Mouse (Mus musculus) stomach, postnatal 0 days (tissue): ENCODE data around the gene Aqr. TPM values are rescaled to one million over a fixed set of nuclear protein-coding genes. Genes with fewer than 3 reads are reported as not detected.

Experiments used
- ATAC-seq: fragments of 200-750 bp; cut with Nextera tagmentation; 2 replicates; pipeline ENCODE4 v1.8.0; 2017; ENCODE audit not compliant: low FRiP score, low TSS enrichment
- DNase-seq: peaks from one replicate; pipeline ENCODE4 v3.0.0-alpha.2; 2016; ENCODE audit warnings: low spot score
- H3K27ac ChIP-seq: fragments of 300-500 bp; sonication (generic); replicated peaks from 2 replicates; pipeline ENCODE4 v1.5.1; 2014; ENCODE audit warnings: mild to moderate bottlenecking, control low read depth
- H3K27me3 ChIP-seq: fragments of 300-500 bp; sonication (generic); 2 replicates; pipeline ENCODE4 v1.6.1; 2014; ENCODE audit warnings: low read length; ENCODE audit not compliant: control insufficient read depth, insufficient read depth
- H3K36me3 ChIP-seq: fragments of 300-500 bp; sonication (generic); 2 replicates; pipeline ENCODE4 v1.6.1; 2014; ENCODE audit warnings: low read length, mixed read lengths; ENCODE audit not compliant: control insufficient read depth, insufficient read depth
- H3K4me1 ChIP-seq: fragments of 300-500 bp; sonication (generic); replicated peaks from 2 replicates; pipeline ENCODE4 v1.6.1; 2014; ENCODE audit warnings: antibody characterized with exemption; ENCODE audit not compliant: control insufficient read depth, insufficient read depth
- H3K4me2 ChIP-seq: fragments of 300-500 bp; sonication (generic); replicated peaks from 2 replicates; pipeline ENCODE4 v1.6.1; 2014; ENCODE audit warnings: low read depth, mild to moderate bottlenecking, control low read depth, moderate library complexity
- H3K4me3 ChIP-seq: fragments of 300-500 bp; sonication (generic); 2 replicates; pipeline ENCODE4 v1.5.1; 2014; ENCODE audit warnings: low read depth, low read length, control low read depth
- H3K9ac ChIP-seq: fragments of 300-500 bp; sonication (generic); 2 replicates; pipeline ENCODE4 v1.6.1; 2014; ENCODE audit warnings: mild to moderate bottlenecking, low read length, control low read depth, mixed read lengths
- H3K9me3 ChIP-seq: fragments of 300-500 bp; sonication (generic); 2 replicates; pipeline ENCODE4 v1.6.1; 2016; ENCODE audit warnings: low read length; ENCODE audit not compliant: control insufficient read depth
- CTCF ChIP-seq: IDR thresholded peaks from 2 replicates; pipeline ENCODE4 v1.5.1; 2016; ENCODE audit warnings: antibody characterized with exemption, low read depth, mild to moderate bottlenecking, moderate library complexity
- EP300 ChIP-seq: optimal IDR thresholded peaks from 2 replicates; pipeline ENCODE3; 2016; ENCODE audit warnings: antibody characterized with exemption
- WGBS: fragments of 180-500 bp; shearing (Covaris S2); extraction: QIAGEN DNeasy Blood & Tissue Kit; methylation state at CpG from one replicate; pipeline ENCODE4 v1.1.7; 2014; 5-methylcytosine and 5-hydroxymethylcytosine counted together
- microRNA-seq: library from miRNA; unstranded; fragments of <30 nt; microRNA quantifications from one replicate; pipeline ENCODE4, GENCODE M21; 2016
- polyA plus RNA-seq: library from polyadenylated mRNA; unstranded; fragments of >200 nt; fragmentation: Nextera tagmentation; extraction: Ambion mirVana; gene quantifications from 2 replicates; pipeline ENCODE4 v1.2.1, GENCODE M21; 2015

Gene Aqr
- polyA plus RNA-seq, 1 experiment from 2014 or later, result 21.4 TPM

- 91% methylated on average over 14 of the region's 14 CpGs for WGBS
- Histone ChIP-seq H3K36me3 (no peaks in the 10 kb centered on the region), H3K4me3 (no peak overlapping the region), H3K27ac (no peak overlapping the region), H3K4me1 (no peaks in the 10 kb centered on the region), H3K4me2 (no peak overlapping the region), H3K9ac (no peak overlapping the region), H3K9me3 (no peaks in the 10 kb centered on the region), H3K27me3 (no peaks in the 10 kb centered on the region)
- no peak for DNase-seq
- TF ChIP-seq EP300 (no peak), CTCF (no peak)
- ATAC-seq, result no peak
Observed at GRCm38 (mm10) chr2:114051871-114052241, 135.0 kb downstream of the Aqr start.

Small RNAs within 50 kb of the gene (microRNA-seq; reads per million reads assigned to microRNA genes)
- not detected for gene Mir7002

Other genes starting within 250 kb of the Aqr start
- gene Gjd2, start 173.4 kb downstream of the Aqr start, polyA plus RNA-seq, result 0.21 and 0.41 TPM in 2 replicates
- gene Actc1, start 133.5 kb downstream of the Aqr start, polyA plus RNA-seq, result 28.4 and 31.0 TPM in 2 replicates
- gene Zfp770, start 14.4 kb upstream of the Aqr start, polyA plus RNA-seq, result 1.8 and 2.0 TPM in 2 replicates